Mouse (Mus musculus) left cerebral cortex, adult 8-10 months (tissue): Measurements from ENCODE around the gene Adamtsl3. TPM values are rescaled to one million over a fixed set of nuclear protein-coding genes. Genes with fewer than 3 reads are reported as not detected.
A peak's percentile ranks its signal among the peaks of the same experiment; 100 is the strongest.

Experiments used
- DNase-seq, 2 experiments: peaks; one replicate each; pipeline ENCODE4 v3.0.0; 2022; ENCODE audit warnings: low spot score in 2 of 2
- total RNA-seq, 4 experiments: library from RNA; stranded (reverse); gene quantifications; 2 replicates each; pipeline ENCODE4 v1.2.4; 2022

Gene Adamtsl3
- total RNA-seq, 4 experiments from 2014 or later, result 1.7 to 3.5 (median 3.0) TPM

- DNase-seq, result no peak
Observed at GRCm38 (mm10) chr7:82502511-82502910, 167.0 kb downstream of the Adamtsl3 start.

GRCm38 (mm10) chr7:82504101-82504500 lies 168.6 kb downstream of the Adamtsl3 start:
- DNase-seq, result peak; percentile 29 to 40

DNA sequence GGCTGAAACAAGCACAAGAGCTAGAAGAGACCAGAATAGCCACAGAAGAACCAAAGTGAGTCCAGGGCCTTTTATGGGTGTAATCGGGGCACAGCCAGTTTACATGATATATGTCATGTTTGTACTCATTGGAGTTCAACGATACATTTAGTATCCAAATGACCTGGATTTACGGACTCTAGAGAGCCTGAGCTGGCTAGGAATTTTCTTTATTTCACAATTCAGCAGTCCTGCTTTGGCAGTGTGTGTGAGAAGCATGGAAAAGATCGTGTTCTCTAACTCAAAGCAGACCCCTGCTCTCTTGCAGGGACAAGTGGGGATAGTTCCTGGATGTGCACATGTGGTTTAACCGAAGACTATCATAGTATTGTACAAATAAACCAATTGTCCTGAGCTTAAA lies 195.1 kb downstream of the Adamtsl3 start:
- no peak for DNase-seq

DNA sequence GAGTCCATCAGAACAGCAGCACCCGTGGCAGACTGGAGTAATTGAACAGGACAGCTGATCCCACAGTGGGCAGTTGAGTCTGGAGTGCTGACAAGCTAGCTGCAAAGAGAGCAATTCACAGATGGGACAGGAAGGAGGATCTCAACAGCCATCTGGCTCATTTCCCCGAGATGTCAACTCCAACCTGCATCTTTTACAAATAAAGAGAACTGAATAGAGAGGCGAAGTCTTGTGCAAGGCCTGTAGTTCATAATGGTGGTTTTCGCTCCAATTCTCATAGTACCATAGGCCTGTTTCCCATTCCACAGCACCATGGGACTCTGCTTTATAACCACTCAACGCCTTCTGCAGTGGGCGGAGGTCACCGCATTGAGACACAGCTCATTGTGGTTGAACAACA lies 195.9 kb downstream of the Adamtsl3 start:
- no peak for DNase-seq

DNA sequence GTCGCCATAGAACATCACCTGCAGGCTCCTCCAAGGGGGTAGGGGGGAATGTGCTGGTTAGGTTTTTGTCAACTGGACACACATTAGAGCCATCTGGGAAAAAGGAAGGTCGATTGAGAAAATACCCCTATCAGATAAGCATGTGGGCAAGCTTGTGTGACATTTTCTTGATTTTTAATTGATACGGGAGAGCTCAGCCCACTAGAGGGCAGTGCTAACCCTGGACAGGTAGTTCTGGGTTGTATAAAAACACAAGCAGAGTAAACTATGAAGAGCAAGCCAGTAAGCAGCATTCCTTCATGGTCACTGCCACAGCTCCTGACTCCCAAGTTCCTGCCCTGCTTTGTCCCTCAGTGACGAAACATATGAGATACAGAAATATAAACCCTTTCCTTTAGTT lies 197.7 kb downstream of the Adamtsl3 start:
- DNase-seq, result no peak

- no peak for DNase-seq
Observed at GRCm38 (mm10) chr7:82533747-82534504, 198.4 kb downstream of the Adamtsl3 start.

DNA sequence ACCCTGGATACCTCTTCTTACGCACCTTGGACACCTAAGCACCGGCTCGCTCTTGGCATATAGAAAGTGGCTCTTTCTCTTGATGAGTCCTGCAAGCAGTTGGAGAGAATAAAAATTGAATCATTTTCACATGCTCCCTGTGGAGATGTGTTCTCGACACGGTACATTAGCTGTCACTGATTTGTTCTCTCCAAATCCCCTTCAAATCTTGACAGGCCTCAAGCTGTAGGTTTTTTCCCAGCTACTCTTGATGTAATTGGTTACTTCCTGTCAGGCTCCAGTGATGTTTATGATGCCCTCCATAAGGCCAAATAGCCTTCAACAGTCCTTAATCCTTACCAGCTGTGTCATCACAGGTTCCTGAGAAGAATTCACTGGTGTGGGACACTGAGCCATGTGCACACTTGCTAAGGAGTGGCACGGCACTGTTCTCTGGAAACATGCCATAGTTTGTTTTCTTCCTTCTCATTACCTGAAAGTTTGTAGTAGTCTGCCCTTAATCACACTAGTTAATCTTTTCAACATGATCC lies 209.0 kb downstream of the Adamtsl3 start:
- no peak for DNase-seq

- no peak for DNase-seq
Observed at GRCm38 (mm10) chr7:82552005-82552404, 216.5 kb downstream of the Adamtsl3 start.

DNA sequence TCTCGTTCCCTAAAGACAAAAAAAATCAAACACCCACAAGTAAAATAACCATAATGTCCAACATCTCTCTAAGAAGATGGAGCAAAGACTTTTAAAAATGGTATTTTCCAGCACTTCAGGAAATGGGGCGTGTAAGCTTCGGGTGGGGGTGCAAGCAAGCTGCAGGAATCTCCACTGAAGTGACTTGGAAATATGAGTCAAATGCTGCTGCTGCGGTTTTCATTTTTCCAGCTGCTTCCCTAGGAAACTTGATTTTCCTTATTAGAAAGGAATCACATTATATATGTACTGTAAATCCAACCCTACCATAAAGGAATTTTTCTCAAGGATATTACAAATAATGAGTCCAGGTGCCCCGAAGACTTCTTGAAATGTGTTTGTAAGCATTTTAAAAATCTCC lies 220.3 kb downstream of the Adamtsl3 start:
- DNase-seq, result no peak

DNA sequence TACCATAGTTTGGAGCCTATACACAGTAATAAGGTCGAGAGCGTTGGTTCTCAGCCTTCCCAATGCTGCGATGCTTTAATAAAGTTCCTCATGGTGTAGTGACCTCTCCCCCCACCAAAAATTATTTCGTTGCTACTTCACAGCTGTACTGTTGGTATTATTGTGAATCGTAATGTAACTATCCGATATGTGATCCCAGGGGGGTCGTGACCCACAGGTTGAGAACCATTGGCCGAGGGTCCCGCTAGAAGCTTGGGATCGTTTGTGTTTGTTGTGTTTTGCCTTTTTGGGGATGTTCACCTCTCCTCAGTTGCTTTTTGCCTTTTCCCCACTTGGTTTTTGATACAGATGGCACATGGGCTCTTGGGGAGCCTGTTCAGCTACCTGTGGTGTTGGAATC lies 220.9 kb downstream of the Adamtsl3 start:
- no peak for DNase-seq

DNA sequence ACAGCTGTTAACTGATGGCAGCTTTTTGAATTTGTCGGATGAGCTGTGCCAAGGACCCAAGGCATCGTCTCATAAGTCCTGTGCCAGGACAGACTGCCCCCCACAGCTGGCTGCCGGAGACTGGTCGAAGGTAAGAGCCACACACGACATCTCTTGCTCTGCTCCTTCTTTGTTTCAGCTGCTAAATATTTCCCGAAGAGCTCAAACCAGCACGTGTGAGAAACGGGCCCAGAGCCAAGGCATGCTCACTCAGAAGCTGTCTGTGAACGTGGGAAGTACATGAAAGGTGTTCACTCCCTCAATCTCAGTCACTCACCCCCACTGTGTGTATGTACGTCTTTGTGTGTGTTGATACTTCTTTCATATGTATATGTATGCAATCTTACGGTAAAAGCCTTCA lies 221.6 kb downstream of the Adamtsl3 start:
- no peak for DNase-seq

- DNase-seq, result no peak
Observed at GRCm38 (mm10) chr7:82566688-82567087, 231.2 kb downstream of the Adamtsl3 start.

DNA sequence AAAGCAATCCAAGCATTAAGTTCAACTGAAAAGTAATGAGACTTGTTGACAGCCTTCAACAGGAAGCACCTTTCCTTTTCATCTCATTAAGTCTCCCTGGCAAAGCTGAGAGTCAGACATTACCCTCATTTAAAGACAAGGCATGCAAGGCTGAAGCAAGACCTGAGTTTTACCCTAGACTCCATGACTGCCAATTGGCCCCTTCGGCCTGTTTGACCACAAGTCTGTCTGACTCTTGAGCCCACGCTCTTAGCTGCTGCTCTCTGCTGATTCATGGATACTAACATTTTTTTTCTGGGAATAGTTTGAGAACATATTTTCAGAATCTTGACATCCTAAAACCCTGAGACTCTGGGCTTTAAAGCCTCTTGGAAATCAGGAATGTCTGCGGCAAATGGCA lies 232.3 kb downstream of the Adamtsl3 start:
- DNase-seq, result no peak

DNA sequence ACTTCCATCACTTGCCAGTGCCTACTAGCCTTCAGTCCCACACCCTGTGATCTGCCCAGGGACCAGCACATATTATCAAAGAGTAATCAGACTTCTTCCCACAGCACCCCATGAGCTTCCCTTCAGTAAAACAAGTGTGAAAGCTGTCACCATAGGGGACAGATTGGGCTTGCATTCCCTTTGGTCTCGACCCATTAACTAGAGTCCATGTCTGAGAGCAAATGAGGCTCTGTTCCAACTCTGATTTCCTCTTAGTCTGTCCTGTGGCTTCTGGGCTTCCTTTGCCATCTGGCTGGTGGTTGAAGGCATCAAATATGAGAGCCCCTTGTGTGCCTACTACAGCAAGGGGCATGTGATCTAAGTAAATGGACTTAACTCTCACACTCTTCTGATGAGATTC lies 237.5 kb downstream of the Adamtsl3 start:
- no peak for DNase-seq

GRCm38 (mm10) chr7:82580007-82580406 lies 244.5 kb downstream of the Adamtsl3 start:
- DNase-seq, result no peak

GRCm38 (mm10) chr7:82581802-82582201 lies 246.3 kb downstream of the Adamtsl3 start:
- DNase-seq, result no peak

GRCm38 (mm10) chr7:82582534-82582933 lies 247.0 kb downstream of the Adamtsl3 start:
- no peak for DNase-seq

DNA sequence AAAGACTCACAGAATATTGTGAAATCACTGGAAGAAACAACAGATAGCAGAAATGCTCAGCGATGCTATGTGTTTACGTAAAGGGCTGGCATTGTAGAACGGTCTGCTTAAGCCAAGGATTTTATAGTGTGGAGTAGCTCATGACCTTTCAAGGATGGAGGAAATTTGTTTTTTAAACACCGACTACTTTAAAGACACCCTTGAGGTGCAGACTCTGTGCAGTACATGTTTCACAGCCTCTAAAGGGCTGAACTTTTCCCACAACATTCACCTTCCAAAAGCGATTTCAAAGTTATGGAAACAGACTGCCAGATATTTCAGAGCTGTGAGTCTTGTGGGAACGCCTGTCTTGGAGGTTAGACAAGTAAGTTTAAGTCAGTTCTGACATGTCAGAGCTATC lies 255.4 kb downstream of the Adamtsl3 start:
- no peak for DNase-seq

DNA sequence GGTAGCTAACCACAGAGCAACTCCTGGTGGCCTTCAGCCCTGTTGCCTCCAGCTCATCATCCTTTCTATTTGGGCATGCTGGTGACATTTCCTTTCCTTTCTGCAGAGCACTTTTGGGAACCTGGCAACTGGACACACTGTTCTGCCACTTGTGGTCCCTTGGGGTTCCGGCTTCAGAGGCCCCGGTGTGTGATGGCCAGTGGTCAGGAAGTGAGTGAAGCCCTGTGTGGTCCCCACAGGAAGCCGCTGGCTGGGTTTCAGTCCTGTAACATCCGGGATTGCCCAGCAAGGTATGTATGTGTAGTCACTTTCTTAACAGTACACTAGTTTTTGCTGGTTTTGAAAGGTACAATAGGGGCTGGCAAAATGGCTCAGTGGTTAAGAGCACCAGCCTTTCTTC lies 266.5 kb downstream of the Adamtsl3 start:
- DNase-seq, result no peak

DNA sequence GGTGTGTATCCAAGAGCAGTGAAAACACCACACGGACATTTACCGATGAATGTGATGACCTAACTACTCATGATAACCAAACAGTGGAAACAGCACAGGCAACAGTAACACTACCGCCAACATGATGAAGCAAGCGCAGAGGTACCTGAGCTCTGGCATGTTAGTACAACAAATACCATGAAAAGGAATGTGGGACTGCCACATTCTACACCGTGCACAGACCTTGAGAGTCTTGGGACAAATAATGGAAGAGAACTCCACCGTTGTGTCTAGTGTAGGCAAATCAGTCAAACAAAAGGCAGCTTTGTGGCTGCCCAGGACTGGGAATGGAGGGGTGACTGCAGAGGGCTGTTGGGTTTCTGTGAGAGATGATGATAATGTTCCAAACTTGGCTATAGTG lies 269.9 kb downstream of the Adamtsl3 start:
- DNase-seq, result no peak

DNA sequence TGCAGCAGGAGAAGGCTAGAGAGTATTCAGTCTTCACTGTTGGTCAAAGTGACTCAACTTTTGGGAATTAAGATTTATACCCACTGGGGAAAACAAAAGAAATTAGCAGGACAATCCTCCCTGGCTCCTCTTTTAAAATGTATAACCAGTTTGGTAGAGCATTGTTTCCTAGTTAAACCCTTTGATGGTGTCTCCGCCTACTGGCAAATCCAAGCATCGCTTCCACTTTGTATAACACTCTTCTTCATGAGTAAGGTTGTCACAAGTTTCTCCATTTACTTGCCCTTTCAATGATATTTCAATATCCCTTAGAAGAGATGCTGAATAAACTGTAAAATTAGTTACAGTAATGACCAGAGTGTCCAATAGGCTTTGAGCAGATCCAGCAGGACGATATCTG lies 274.1 kb downstream of the Adamtsl3 start:
- no peak for DNase-seq

- no peak for DNase-seq
Observed at GRCm38 (mm10) chr7:82625342-82625741, 289.8 kb downstream of the Adamtsl3 start.

- DNase-seq, result no peak
Observed at GRCm38 (mm10) chr7:82647183-82647582, 311.7 kb downstream of the Adamtsl3 start.
